Mouse (Mus musculus) G1E (cell line): ENCODE results near the gene Usp24.

Experiments
- GATA1 ChIP-seq: IDR thresholded peaks from 2 replicates; pipeline ENCODE4 v1.6.1; 2012; ENCODE audit warnings: borderline replicate concordance, low read length, inconsistent platforms, mixed read lengths
- TAL1 ChIP-seq: conservative IDR thresholded peaks from 2 replicates; pipeline ENCODE4 v1.6.1; 2012; ENCODE audit warnings: low read depth, low read length, inconsistent platforms, mixed read lengths

DNA sequence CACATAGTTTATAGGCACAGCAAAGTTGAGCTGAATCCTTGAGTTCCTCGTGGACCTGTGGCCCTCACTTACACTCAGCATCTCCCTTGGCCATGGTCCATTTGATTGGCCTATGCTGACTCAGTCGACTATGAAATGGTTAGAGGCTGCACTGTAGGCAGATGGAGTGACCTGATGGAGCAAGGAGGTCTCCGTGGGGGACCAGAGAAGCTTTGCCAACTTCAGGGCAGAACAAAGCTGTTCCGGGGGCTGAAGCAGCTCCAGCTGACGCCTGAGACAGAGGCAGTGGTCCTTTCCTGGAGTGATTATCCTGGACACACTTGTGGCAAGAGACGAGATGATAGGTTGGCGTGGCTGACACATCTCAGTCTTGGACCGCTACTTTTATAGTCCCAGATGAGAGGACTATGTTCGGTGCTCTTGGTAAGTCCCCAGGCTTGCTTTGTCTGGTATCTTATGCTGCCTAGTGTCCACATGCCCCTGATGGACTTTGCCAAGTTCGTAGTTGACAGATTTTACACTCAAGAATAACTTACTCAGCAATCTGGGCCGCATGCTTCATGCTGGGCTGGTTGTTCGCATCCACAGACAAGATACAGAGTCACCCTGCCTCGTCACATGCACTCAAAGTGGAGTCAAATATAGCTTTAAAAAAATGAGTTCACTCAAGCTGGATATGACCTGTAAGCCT is 151.6 kb downstream of the Usp24 start:
- TF ChIP-seq TAL1 = no peak
- no peak for TF ChIP-seq GATA1
